Mouse (Mus musculus) intestine, embryonic 16.5 days (tissue): ENCODE measurements around the gene Cypt2. TPM values are rescaled to one million over a fixed set of nuclear protein-coding genes. Genes with fewer than 3 reads are reported as not detected.
"Not testable (repeated sequence)": the region's sequence is repeated elsewhere in the genome, so short reads cannot be mapped to it uniquely, and the experiment has no call there.

Source experiments
- ATAC-seq: fragments of 200-750 bp; cut with Nextera tagmentation; 2 replicates; pipeline ENCODE4 v1.8.0; 2017; ENCODE audit warnings: moderate TSS enrichment, moderate library complexity
- H3K27ac ChIP-seq: fragments of 300-500 bp; sonication (generic); 2 replicates; pipeline ENCODE4 v1.5.1; 2014; ENCODE audit warnings: mild to moderate bottlenecking, low read length
- H3K27me3 ChIP-seq: fragments of 300-500 bp; sonication (generic); replicated peaks from 2 replicates; pipeline ENCODE4 v1.6.1; 2014; ENCODE audit warnings: low read length, control low read depth, mixed read lengths; ENCODE audit not compliant: control insufficient read depth, insufficient read depth
- H3K36me3 ChIP-seq: fragments of 300-500 bp; sonication (generic); 2 replicates; pipeline ENCODE4 v1.6.1; 2014; ENCODE audit warnings: low read length, control low read depth; ENCODE audit not compliant: control insufficient read depth, insufficient read depth
- H3K4me1 ChIP-seq: fragments of 300-500 bp; sonication (generic); 2 replicates; pipeline ENCODE4 v1.6.1; 2014; ENCODE audit warnings: low read length, control low read depth, mixed read lengths; ENCODE audit not compliant: control insufficient read depth, insufficient read depth
- H3K4me2 ChIP-seq: fragments of 300-500 bp; sonication (generic); 2 replicates; pipeline ENCODE4 v1.6.1; 2014; ENCODE audit warnings: low read depth, low read length, control low read depth
- H3K4me3 ChIP-seq: fragments of 300-500 bp; sonication (generic); 2 replicates; pipeline ENCODE4 v1.5.1; 2014; ENCODE audit warnings: mild to moderate bottlenecking, low read length
- H3K9ac ChIP-seq: fragments of 300-500 bp; sonication (generic); 2 replicates; pipeline ENCODE4 v1.6.1; 2014; ENCODE audit warnings: low read depth, low read length
- H3K9me3 ChIP-seq: fragments of 300-500 bp; sonication (generic); 2 replicates; pipeline ENCODE4 v1.6.1; 2016; ENCODE audit warnings: low read length, control low read depth; ENCODE audit not compliant: control insufficient read depth
- WGBS: fragments of 180-500 bp; shearing (Covaris S2); extraction: QIAGEN DNeasy Blood & Tissue Kit; methylation state at CpG from one replicate; pipeline ENCODE4 v1.1.7; 2014; 5-methylcytosine and 5-hydroxymethylcytosine counted together
- polyA plus RNA-seq: library from polyadenylated mRNA; unstranded; fragments of >200 nt; fragmentation: Nextera tagmentation; extraction: Ambion mirVana; gene quantifications from 2 replicates; pipeline ENCODE4 v1.2.1, GENCODE M21; 2015

Cypt2 gene
- not detected in 2 replicates for polyA plus RNA-seq

- not testable (repeated sequence) for H3K4me1 ChIP-seq, H3K4me3 ChIP-seq, H3K27ac ChIP-seq, H3K36me3 ChIP-seq, H3K27me3 ChIP-seq, H3K9ac ChIP-seq, ATAC-seq, H3K4me2 ChIP-seq, H3K9me3 ChIP-seq
- WGBS: 77% methylated on average over 4 of the region's 4 CpGs
These were observed at the start of gene Cypt2 for GRCm38 (mm10) chrX:105499472-105499871. Cypt2 (plus strand) TSS chrX:105499772.

GRCm38 (mm10) chrX:105546234-105546633 lies 46.7 kb downstream of the Cypt2 start:
- 69% methylated on average over 6 of the region's 6 CpGs for WGBS
- no peak overlapping the region for H3K27ac ChIP-seq
- no peak overlapping the region for H3K4me3 ChIP-seq
- no peaks in the 10 kb centered on the region for H3K9me3 ChIP-seq
- ATAC-seq: no peak
- no peaks in the 10 kb centered on the region for H3K36me3 ChIP-seq
- no peaks in the 10 kb centered on the region for H3K4me1 ChIP-seq
- H3K4me2 ChIP-seq: no peak overlapping the region
- no peaks in the 10 kb centered on the region for H3K27me3 ChIP-seq
- H3K9ac ChIP-seq: no peak overlapping the region
